Mouse (Mus musculus) natural killer cell, adult 2 months (primary cell): ENCODE data around the gene Trmt61a.
"Not testable (repeated sequence)": the region's sequence is repeated elsewhere in the genome, so short reads cannot be mapped to it uniquely, and the experiment has no call there.

ENCODE experiments used
- DNase-seq, 2 experiments: peaks; one replicate each; pipeline ENCODE4 v3.0.0; 2022; ENCODE audit warnings: low spot score in 2 of 2

The Trmt61a gene

GRCm38 (mm10) chr12:111696239-111696638, 18.3 kb downstream of the Trmt61a start:
- peak; percentile 53 to 62 for DNase-seq

- no peak for DNase-seq
Observed at GRCm38 (mm10) chr12:111697708-111698107, 19.8 kb downstream of the Trmt61a start.

- DNase-seq = no peak
Observed at GRCm38 (mm10) chr12:111698346-111698913, 20.5 kb downstream of the Trmt61a start.

GRCm38 (mm10) chr12:111699542-111699941, 21.6 kb downstream of the Trmt61a start:
- no peak for DNase-seq

- DNase-seq = no peak
Observed at GRCm38 (mm10) chr12:111700920-111701458, 23.1 kb downstream of the Trmt61a start.

- no peak for DNase-seq
Observed at GRCm38 (mm10) chr12:111703301-111703700, 25.4 kb downstream of the Trmt61a start.

GRCm38 (mm10) chr12:111704609-111705008, 26.7 kb downstream of the Trmt61a start:
- no peak for DNase-seq

GRCm38 (mm10) chr12:111705186-111705973, 27.5 kb downstream of the Trmt61a start:
- DNase-seq = no peak

GRCm38 (mm10) chr12:111708181-111708580, 30.3 kb downstream of the Trmt61a start:
- no peak for DNase-seq

GRCm38 (mm10) chr12:111710091-111710490, 32.2 kb downstream of the Trmt61a start:
- no peak for DNase-seq

- DNase-seq = no peak
Observed at GRCm38 (mm10) chr12:111712476-111712875, 34.6 kb downstream of the Trmt61a start.

- DNase-seq = peak; percentile 73 to 87
Observed at GRCm38 (mm10) chr12:111713004-111713651, 35.2 kb downstream of the Trmt61a start, which contains the start of the genes Bag5 and Apopt1. Gene Bag5, minus strand, starts transcription at chr12:111713257. Gene Apopt1, plus strand, starts transcription at chr12:111713261.

- not testable (repeated sequence) for DNase-seq
Observed at GRCm38 (mm10) chr12:111713880-111714279, 36.0 kb downstream of the Trmt61a start.

- DNase-seq = no peak
Observed at GRCm38 (mm10) chr12:111716505-111716904, 38.6 kb downstream of the Trmt61a start.

GRCm38 (mm10) chr12:111718656-111719055, 40.8 kb downstream of the Trmt61a start:
- no peak for DNase-seq

GRCm38 (mm10) chr12:111720222-111720621, 42.3 kb downstream of the Trmt61a start:
- DNase-seq = no peak

- DNase-seq = peak in 1 of 2 experiments; percentile 30
Observed at GRCm38 (mm10) chr12:111722654-111723053, 44.7 kb downstream of the Trmt61a start.

GRCm38 (mm10) chr12:111724638-111725337, 46.9 kb downstream of the Trmt61a start:
- no peak for DNase-seq

GRCm38 (mm10) chr12:111725338-111726121, 47.6 kb downstream of the Trmt61a start:
- DNase-seq = no peak

GRCm38 (mm10) chr12:111726122-111726463, 48.2 kb downstream of the Trmt61a start:
- DNase-seq = no peak

GRCm38 (mm10) chr12:111727956-111728355, 50.1 kb downstream of the Trmt61a start:
- no peak for DNase-seq
